Mouse (Mus musculus) hindbrain, embryonic 13.5 days (tissue): ENCODE results near the gene Nppc. TPM values are rescaled to one million over a fixed set of nuclear protein-coding genes. Genes with fewer than 3 reads are reported as not detected.

Experiments used
- ATAC-seq: fragments of 200-750 bp; cut with Nextera tagmentation; 2 replicates; pipeline ENCODE4 v1.8.0; 2017; ENCODE audit warnings: moderate TSS enrichment; ENCODE audit not compliant: low FRiP score
- H3K27ac ChIP-seq: fragments of 300-500 bp; sonication (generic); 2 replicates; pipeline ENCODE4 v1.5.1; 2015; ENCODE audit warnings: inconsistent platforms, mild to moderate bottlenecking, moderate library complexity
- H3K27me3 ChIP-seq: fragments of 300-500 bp; sonication (generic); 2 replicates; pipeline ENCODE4 v1.6.1; 2015; ENCODE audit warnings: mild to moderate bottlenecking, inconsistent platforms
- H3K36me3 ChIP-seq: fragments of 300-500 bp; sonication (generic); 2 replicates; pipeline ENCODE4 v1.6.1; 2015; ENCODE audit warnings: mild to moderate bottlenecking, inconsistent platforms
- H3K4me1 ChIP-seq: fragments of 300-500 bp; sonication (generic); replicated peaks from 2 replicates; pipeline ENCODE4 v1.6.1; 2015; ENCODE audit warnings: inconsistent platforms
- H3K4me2 ChIP-seq: fragments of 300-500 bp; sonication (generic); 2 replicates; pipeline ENCODE4 v1.6.1; 2015; ENCODE audit warnings: inconsistent platforms, mild to moderate bottlenecking, moderate library complexity
- H3K4me3 ChIP-seq: fragments of 300-500 bp; sonication (generic); 2 replicates; pipeline ENCODE4 v1.5.1; 2015; ENCODE audit warnings: mild to moderate bottlenecking, inconsistent platforms
- H3K9ac ChIP-seq: fragments of 300-500 bp; sonication (generic); 2 replicates; pipeline ENCODE4 v1.6.1; 2015; ENCODE audit warnings: mild to moderate bottlenecking, inconsistent platforms
- H3K9me3 ChIP-seq: fragments of 300-500 bp; sonication (generic); 2 replicates; pipeline ENCODE4 v1.6.1; 2016; ENCODE audit warnings: inconsistent platforms
- WGBS: fragments of 180-500 bp; shearing (Covaris S2); methylation state at CpG from one replicate; pipeline ENCODE4 v1.1.7; 2015; 5-methylcytosine and 5-hydroxymethylcytosine counted together
- microRNA-seq: library from miRNA; unstranded; fragments of <30 nt; microRNA quantifications from one replicate; pipeline ENCODE4, GENCODE M21; 2016
- polyA plus RNA-seq: library from polyadenylated mRNA; unstranded; fragments of >200 nt; fragmentation: Nextera tagmentation; extraction: Ambion mirVana; gene quantifications from 2 replicates; pipeline ENCODE4 v1.2.1, GENCODE M21; 2015

Gene Nppc
- polyA plus RNA-seq, 1 experiment from 2014 or later, result 25.0 TPM

- H3K4me1 ChIP-seq, result 0 out of 2 replicates have a peak, but pooled peaks cover 3% of the 10 kb centered on the region
- no peak overlapping the region for H3K27ac ChIP-seq
- no peak overlapping the region for H3K9ac ChIP-seq
- no peak overlapping the region for H3K4me2 ChIP-seq
- no peaks in the 10 kb centered on the region for H3K9me3 ChIP-seq
- H3K4me3 ChIP-seq, result no peak overlapping the region
- H3K27me3 ChIP-seq, result no peaks in the 10 kb centered on the region
- 60% methylated on average over 10 of the region's 10 CpGs for WGBS
- ATAC-seq, result 0 out of 2 replicates have a peak, but pooled peaks have one; percentile 46
- H3K36me3 ChIP-seq, result no peaks in the 10 kb centered on the region
These were observed 51.8 kb downstream of the Nppc start for GRCm38 (mm10) chr1:86618454-86619125.

Small RNAs within 50 kb of the gene (microRNA-seq; reads per million reads assigned to microRNA genes)
- gene Gm22955, result not detected

Other genes starting within 250 kb of the Nppc start
- not detected in 2 replicates for gene Nmur1, start 244.3 kb downstream of the Nppc start, polyA plus RNA-seq
- gene Tex44, start 244.2 kb downstream of the Nppc start, polyA plus RNA-seq, result not detected in 2 replicates
- 2,123 and 2,193 TPM in 2 replicates for gene Ptma, start 143.8 kb downstream of the Nppc start, polyA plus RNA-seq
- 92.7 and 97.5 TPM in 2 replicates for gene Pde6d, start 87.9 kb downstream of the Nppc start, polyA plus RNA-seq
- gene Cops7b, start 87.7 kb downstream of the Nppc start, polyA plus RNA-seq, result 62.8 and 65.0 TPM in 2 replicates
- gene Dis3l2, start 33.2 kb upstream of the Nppc start, polyA plus RNA-seq, result 38.3 and 39.9 TPM in 2 replicates